Mouse (Mus musculus): Measurements from ENCODE around the gene Elmsan1. TPM values are rescaled to one million over a fixed set of nuclear protein-coding genes. Genes with fewer than 3 reads are reported as not detected.
A peak's percentile ranks its signal among the peaks of the same experiment; 100 is the strongest.

The Elmsan1 gene
- polyA plus RNA-seq, 1 experiment from 2014 or later: 4.3 TPM

DNA sequence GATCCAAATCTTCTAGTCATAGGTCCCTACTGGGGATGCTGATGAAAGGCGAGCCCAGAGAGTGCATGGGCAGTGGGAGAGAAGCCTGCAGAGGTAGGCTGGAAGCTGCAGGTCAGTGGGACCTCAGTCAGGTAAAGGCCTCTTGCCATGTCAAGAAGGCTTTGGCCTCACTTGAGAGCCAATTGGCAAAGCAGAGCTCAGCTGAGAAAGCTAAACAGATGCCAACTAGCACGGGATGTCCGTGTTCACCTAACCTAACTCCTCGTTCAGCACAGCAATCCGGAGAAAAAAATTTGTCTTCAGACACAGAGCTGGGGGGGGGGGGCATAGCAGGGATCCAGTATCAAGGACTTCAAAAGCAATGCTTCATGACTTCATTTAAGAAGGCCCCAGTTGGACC, 33.7 kb downstream of the Elmsan1 start:
- DNase-seq: no peak
- Histone ChIP-seq H3K27me3 (ENCODE audit: control insufficient read depth, insufficient read depth, low read length) (no peaks in the 10 kb centered on the region), H3K4me1 (ENCODE audit: control insufficient read depth, insufficient read depth, low read length) (peaks cover 30% of the 10 kb centered on the region), H3K4me2 (ENCODE audit: low read length) (no peak overlapping the region), H3K36me3 (ENCODE audit: control insufficient read depth, insufficient read depth, low read length) (no peaks in the 10 kb centered on the region), H3K27ac (replicated peaks; ENCODE audit: low read depth, low read length) (no peak overlapping the region), H3K9me3 (ENCODE audit: control insufficient read depth, low read length) (no peaks in the 10 kb centered on the region), H3K9ac (replicated peaks; ENCODE audit: low read length) (no peak overlapping the region), H3K4me3 (replicated peaks; ENCODE audit: low read depth, low read length) (no peak overlapping the region)
- 83% methylated on average over 5 of the region's 5 CpGs for WGBS
- no peak for ATAC-seq (ENCODE audit: low FRiP score, low TSS enrichment)

- no peak overlapping the region for H3K4me2 ChIP-seq (ENCODE audit: low read length)
- H3K9ac ChIP-seq (replicated peaks; ENCODE audit: low read length): no peak overlapping the region
- H3K36me3 ChIP-seq (ENCODE audit: control insufficient read depth, insufficient read depth, low read length): no peaks in the 10 kb centered on the region
- H3K4me1 ChIP-seq (ENCODE audit: control insufficient read depth, insufficient read depth, low read length): peaks cover 19% of the 10 kb centered on the region
- no peaks in the 10 kb centered on the region for H3K27me3 ChIP-seq (ENCODE audit: control insufficient read depth, insufficient read depth, low read length)
- ATAC-seq (ENCODE audit: low FRiP score, low TSS enrichment) (no peak), DNase-seq (no peak)
- WGBS: 58% methylated on average over 6 of the region's 6 CpGs
- H3K4me3 ChIP-seq (replicated peaks; ENCODE audit: low read depth, low read length): no peak overlapping the region
- H3K27ac ChIP-seq (replicated peaks; ENCODE audit: low read depth, low read length): peak overlapping the region; percentile 58; the same call in 1 of the 2 replicates
- no peaks in the 10 kb centered on the region for H3K9me3 ChIP-seq (ENCODE audit: control insufficient read depth, low read length)
Measured at GRCm38 (mm10) chr12:84181999-84182398, 36.7 kb downstream of the Elmsan1 start.

DNA sequence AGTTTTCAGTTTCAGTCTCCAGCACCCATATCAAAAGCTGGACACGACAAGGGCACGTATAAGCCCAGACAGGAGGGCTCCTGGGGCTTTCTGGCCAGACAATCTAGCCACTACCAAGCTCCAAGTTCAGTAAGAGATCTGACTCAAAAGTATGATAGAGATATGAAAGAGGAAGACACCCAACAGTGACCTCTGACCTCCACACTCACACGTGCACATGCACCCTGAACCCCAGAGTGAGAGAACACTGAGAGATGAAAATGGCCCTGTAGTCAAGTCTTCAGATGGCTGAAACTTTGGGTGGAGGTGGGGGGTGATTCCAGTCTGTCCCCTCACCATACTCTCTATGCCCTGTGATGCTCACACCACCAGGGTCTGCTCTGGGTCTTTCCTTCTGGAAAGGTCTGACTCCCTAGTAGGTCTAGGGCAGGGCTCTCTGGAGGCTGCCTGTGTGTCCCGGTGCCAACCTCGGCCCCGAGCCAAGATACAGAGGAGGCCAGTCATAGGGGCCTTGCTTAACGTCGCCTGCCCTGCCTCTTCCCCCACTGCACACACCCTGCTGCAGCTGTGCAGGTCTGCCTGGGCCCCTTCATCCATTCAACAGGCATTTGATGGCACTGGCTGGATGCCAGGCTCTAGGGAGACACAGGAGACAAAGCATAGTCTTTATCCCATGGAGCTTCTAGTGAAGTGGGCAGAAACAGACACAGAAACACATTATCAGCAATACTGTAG, 37.8 kb downstream of the Elmsan1 start:
- Histone ChIP-seq H3K9me3 (ENCODE audit: control insufficient read depth, low read length) (no peaks in the 10 kb centered on the region), H3K4me3 (replicated peaks; ENCODE audit: low read depth, low read length) (no peak overlapping the region), H3K27me3 (ENCODE audit: control insufficient read depth, insufficient read depth, low read length) (no peaks in the 10 kb centered on the region), H3K4me2 (ENCODE audit: low read length) (no peak overlapping the region), H3K9ac (replicated peaks; ENCODE audit: low read length) (no peak overlapping the region; the same call in 1 of the 2 replicates), H3K4me1 (ENCODE audit: control insufficient read depth, insufficient read depth, low read length) (peaks cover 30% of the 10 kb centered on the region), H3K36me3 (ENCODE audit: control insufficient read depth, insufficient read depth, low read length) (no peaks in the 10 kb centered on the region), H3K27ac (replicated peaks; ENCODE audit: low read depth, low read length) (peak overlapping the region; percentile 58; the same call in 1 of the 2 replicates)
- ATAC-seq (ENCODE audit: low FRiP score, low TSS enrichment): peak; percentile 76
- peak; percentile 80 for DNase-seq
- WGBS: 53% methylated on average over 8 of the region's 8 CpGs

DNA sequence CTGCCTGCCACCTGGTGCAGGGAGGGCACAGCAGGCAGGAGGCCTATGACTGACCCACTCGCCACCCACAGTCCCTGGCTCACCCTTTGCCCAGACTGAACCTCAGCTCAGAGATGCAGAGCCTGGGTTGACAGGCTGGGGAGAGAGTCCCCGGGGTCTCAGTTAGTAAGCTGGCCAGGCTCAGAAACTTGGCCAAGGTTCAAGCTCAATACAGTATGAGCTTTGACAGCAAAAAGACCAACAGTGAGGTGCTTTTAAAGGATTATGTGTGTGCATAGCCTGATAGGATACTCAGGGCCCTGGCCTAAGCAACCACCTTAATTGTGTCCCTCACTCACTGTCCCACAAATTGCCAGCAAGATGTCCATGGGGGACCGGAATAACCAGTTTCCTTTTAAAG, 38.6 kb downstream of the Elmsan1 start:
- Histone ChIP-seq H3K4me3 (replicated peaks; ENCODE audit: low read depth, low read length) (no peak overlapping the region), H3K27me3 (ENCODE audit: control insufficient read depth, insufficient read depth, low read length) (no peaks in the 10 kb centered on the region), H3K36me3 (ENCODE audit: control insufficient read depth, insufficient read depth, low read length) (no peaks in the 10 kb centered on the region), H3K9ac (replicated peaks; ENCODE audit: low read length) (no peak overlapping the region; the same call in 1 of the 2 replicates), H3K9me3 (ENCODE audit: control insufficient read depth, low read length) (no peaks in the 10 kb centered on the region), H3K27ac (replicated peaks; ENCODE audit: low read depth, low read length) (0 out of 2 replicates have a peak overlapping the region, but pooled peaks have one; percentile 58), H3K4me1 (ENCODE audit: control insufficient read depth, insufficient read depth, low read length) (peaks cover 35% of the 10 kb centered on the region), H3K4me2 (ENCODE audit: low read length) (0 out of 2 replicates have a peak overlapping the region, but pooled peaks have one; percentile 2)
- DNase-seq (peak; percentile 49), ATAC-seq (ENCODE audit: low FRiP score, low TSS enrichment) (no peak)
- WGBS: 64% methylated on average over 3 of the region's 3 CpGs

GRCm38 (mm10) chr12:84178652-84179445, 39.8 kb downstream of the Elmsan1 start:
- H3K36me3 ChIP-seq (ENCODE audit: control insufficient read depth, insufficient read depth, low read length): peaks cover under 1% of the 10 kb centered on the region
- H3K27ac ChIP-seq (replicated peaks; ENCODE audit: low read depth, low read length): no peak overlapping the region
- H3K4me2 ChIP-seq (ENCODE audit: low read length): no peak overlapping the region
- no peak overlapping the region for H3K4me3 ChIP-seq (replicated peaks; ENCODE audit: low read depth, low read length)
- DNase-seq (no peak), ATAC-seq (ENCODE audit: low FRiP score, low TSS enrichment) (no peak)
- H3K27me3 ChIP-seq (ENCODE audit: control insufficient read depth, insufficient read depth, low read length): no peaks in the 10 kb centered on the region
- WGBS: 67% methylated on average over 10 of the region's 10 CpGs
- no peak overlapping the region for H3K9ac ChIP-seq (replicated peaks; ENCODE audit: low read length)
- H3K9me3 ChIP-seq (ENCODE audit: control insufficient read depth, low read length): no peaks in the 10 kb centered on the region
- H3K4me1 ChIP-seq (ENCODE audit: control insufficient read depth, insufficient read depth, low read length): peaks cover 35% of the 10 kb centered on the region

DNA sequence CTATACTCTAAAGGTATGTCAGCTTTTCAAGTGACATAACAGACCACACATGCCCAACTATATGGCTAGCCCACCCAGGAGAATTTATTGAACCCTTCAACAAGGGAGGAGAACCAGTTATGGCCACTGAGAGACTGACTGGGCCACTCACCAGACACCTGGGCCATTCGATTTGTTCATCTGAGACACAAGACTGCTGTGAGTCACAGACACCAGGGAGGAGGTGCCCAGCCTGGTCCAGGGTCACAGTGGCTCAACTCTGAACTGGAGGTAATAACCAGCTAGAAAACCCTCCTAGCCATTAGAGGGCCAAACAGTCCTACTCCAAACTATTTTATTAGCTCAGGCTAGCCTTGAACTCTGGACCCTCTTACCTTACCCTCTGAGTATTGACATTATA, 40.6 kb downstream of the Elmsan1 start:
- no peaks in the 10 kb centered on the region for H3K9me3 ChIP-seq (ENCODE audit: control insufficient read depth, low read length)
- H3K36me3 ChIP-seq (ENCODE audit: control insufficient read depth, insufficient read depth, low read length): peaks cover 8% of the 10 kb centered on the region
- no peak overlapping the region for H3K27ac ChIP-seq (replicated peaks; ENCODE audit: low read depth, low read length)
- no peaks in the 10 kb centered on the region for H3K27me3 ChIP-seq (ENCODE audit: control insufficient read depth, insufficient read depth, low read length)
- H3K4me1 ChIP-seq (ENCODE audit: control insufficient read depth, insufficient read depth, low read length): peaks cover 35% of the 10 kb centered on the region
- no peak overlapping the region for H3K9ac ChIP-seq (replicated peaks; ENCODE audit: low read length)
- WGBS: 76% methylated on average over 1 of the region's 1 CpGs
- H3K4me2 ChIP-seq (ENCODE audit: low read length): no peak overlapping the region
- H3K4me3 ChIP-seq (replicated peaks; ENCODE audit: low read depth, low read length): no peak overlapping the region
- DNase-seq: no peak
- ATAC-seq (ENCODE audit: low FRiP score, low TSS enrichment): no peak

DNA sequence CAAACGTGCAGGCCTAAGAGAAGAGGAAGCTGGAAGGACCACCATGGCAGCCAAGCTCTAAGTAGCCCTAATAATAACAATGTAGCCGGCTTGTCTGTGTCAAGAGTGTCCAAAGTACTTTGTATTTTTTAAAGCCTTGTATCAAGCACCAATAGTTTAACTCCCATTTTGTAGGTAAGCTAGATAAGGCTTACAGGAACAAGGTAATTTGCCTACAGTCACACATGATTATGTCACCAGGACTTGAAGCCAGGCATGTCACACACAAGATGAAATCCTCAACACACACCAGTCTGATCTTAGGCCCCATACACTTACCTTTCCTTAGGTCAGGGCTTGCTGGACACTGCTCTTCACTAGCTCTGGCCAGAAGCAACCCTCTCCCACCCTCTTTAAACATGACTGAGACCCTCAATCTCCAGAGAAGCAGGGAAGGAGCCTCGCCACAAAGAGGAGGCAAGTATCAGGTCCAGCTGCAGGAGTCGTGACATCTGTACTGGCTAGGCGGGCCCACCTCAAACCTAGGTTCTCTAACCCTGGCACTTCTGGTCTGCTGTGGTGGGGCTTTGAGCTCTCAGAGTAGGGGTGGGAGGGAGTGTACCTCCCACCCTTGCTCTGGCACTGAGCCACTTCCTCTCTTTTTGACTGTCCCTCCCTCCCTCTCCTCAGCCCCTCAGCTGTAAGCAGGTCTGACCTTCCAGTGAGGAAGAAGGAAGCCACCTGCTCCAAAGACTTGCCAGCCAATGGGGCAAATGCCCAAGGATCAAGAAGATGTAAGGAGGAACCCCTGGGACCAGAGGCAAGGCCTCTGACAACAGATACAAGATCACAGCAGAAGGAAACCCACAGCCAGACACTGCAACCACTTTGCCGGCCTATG, 41.6 kb downstream of the Elmsan1 start:
- Histone ChIP-seq H3K27me3 (ENCODE audit: control insufficient read depth, insufficient read depth, low read length) (no peaks in the 10 kb centered on the region), H3K9ac (replicated peaks; ENCODE audit: low read length) (no peak overlapping the region), H3K9me3 (ENCODE audit: control insufficient read depth, low read length) (no peaks in the 10 kb centered on the region), H3K4me1 (ENCODE audit: control insufficient read depth, insufficient read depth, low read length) (peaks cover 35% of the 10 kb centered on the region), H3K27ac (replicated peaks; ENCODE audit: low read depth, low read length) (peak overlapping the region; percentile 86), H3K4me3 (replicated peaks; ENCODE audit: low read depth, low read length) (no peak overlapping the region), H3K4me2 (ENCODE audit: low read length) (peak overlapping the region; percentile 54; the same call in 1 of the 2 replicates), H3K36me3 (ENCODE audit: control insufficient read depth, insufficient read depth, low read length) (peaks cover 15% of the 10 kb centered on the region)
- no peak for DNase-seq
- no peak for ATAC-seq (ENCODE audit: low FRiP score, low TSS enrichment)
- 45% methylated on average over 6 of the region's 6 CpGs for WGBS

DNA sequence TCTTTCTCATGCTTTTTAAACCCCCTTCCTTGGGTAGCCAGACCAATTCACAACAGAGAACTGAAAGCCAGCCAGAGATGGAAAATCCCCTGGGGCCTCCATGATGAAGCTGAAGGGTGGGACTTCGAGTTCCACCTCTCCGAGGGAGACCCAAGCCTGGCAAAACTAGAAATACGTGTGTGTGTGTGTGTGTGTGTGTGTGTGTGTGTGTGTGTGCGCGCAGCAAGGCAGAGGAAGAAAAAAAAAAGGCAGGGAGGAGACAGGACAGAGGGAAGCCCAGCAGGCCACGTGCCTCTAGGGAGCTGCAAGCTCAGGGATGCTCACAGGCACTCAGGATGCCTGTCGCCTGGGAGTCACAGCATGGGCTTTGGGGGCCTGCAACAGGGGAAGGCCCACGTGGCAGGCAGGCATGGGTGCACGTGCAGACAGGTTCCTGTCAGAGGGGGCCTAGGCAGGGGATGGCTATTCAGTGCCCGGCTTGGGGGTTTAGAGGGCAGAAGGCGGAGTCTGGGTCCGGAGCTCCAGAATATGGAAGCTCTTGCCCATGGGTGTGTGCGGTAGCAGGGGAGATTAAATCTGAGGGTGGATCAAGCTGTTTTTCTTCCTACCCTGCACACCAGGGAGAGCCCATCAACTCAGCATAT, 42.4 kb downstream of the Elmsan1 start:
- peak overlapping the region; percentile 54 for H3K4me2 ChIP-seq (ENCODE audit: low read length)
- peaks cover 34% of the 10 kb centered on the region for H3K4me1 ChIP-seq (ENCODE audit: control insufficient read depth, insufficient read depth, low read length)
- DNase-seq: peak; percentile 71
- peak overlapping the region; percentile 28 for H3K4me3 ChIP-seq (replicated peaks; ENCODE audit: low read depth, low read length)
- peak; percentile 29; the same call in 1 of the 2 replicates for ATAC-seq (ENCODE audit: low FRiP score, low TSS enrichment)
- no peaks in the 10 kb centered on the region for H3K9me3 ChIP-seq (ENCODE audit: control insufficient read depth, low read length)
- peak overlapping the region; percentile 86 for H3K27ac ChIP-seq (replicated peaks; ENCODE audit: low read depth, low read length)
- 4% methylated on average over 13 of the region's 13 CpGs for WGBS
- no peaks in the 10 kb centered on the region for H3K27me3 ChIP-seq (ENCODE audit: control insufficient read depth, insufficient read depth, low read length)
- H3K36me3 ChIP-seq (ENCODE audit: control insufficient read depth, insufficient read depth, low read length): peaks cover 23% of the 10 kb centered on the region
- peak overlapping the region; percentile 47 for H3K9ac ChIP-seq (replicated peaks; ENCODE audit: low read length)
